Mouse (Mus musculus) embryonic fibroblast, embryonic 13.5 days (primary cell): ENCODE data around the gene St6galnac1. TPM values are rescaled to one million over a fixed set of nuclear protein-coding genes. Genes with fewer than 3 reads are reported as not detected.
"Not testable (repeated sequence)": the region's sequence is repeated elsewhere in the genome, so short reads cannot be mapped to it uniquely, and the experiment has no call there.

Experiments used
- H3K27ac ChIP-seq: 2 replicates; pipeline ENCODE4 v1.5.1; 2012; ENCODE audit warnings: low read length, control low read depth, inconsistent platforms; ENCODE audit not compliant: insufficient read depth
- H3K4me1 ChIP-seq: 2 replicates; pipeline ENCODE4 v1.6.1; 2011; ENCODE audit warnings: low read length; ENCODE audit not compliant: control insufficient read depth, insufficient read depth
- H3K4me3 ChIP-seq: 2 replicates; pipeline ENCODE4 v1.5.1; 2011; ENCODE audit warnings: mild to moderate bottlenecking, control low read depth, low read length; ENCODE audit not compliant: insufficient read depth
- CTCF ChIP-seq: IDR thresholded peaks from 2 replicates; pipeline ENCODE4 v1.5.1; 2011; ENCODE audit warnings: mild to moderate bottlenecking, control low read depth, low read length, moderate library complexity, borderline replicate concordance; ENCODE audit not compliant: insufficient read depth
- POLR2A ChIP-seq: IDR thresholded peaks from 2 replicates; pipeline ENCODE4 v1.6.1; 2011; ENCODE audit warnings: low read depth, mild to moderate bottlenecking, control low read depth, low read length, moderate library complexity
- polyA plus RNA-seq: library from polyadenylated mRNA; stranded (reverse); fragments of >200 nt; gene quantifications from 2 replicates; pipeline ENCODE4 v1.2.4, GENCODE M21; 2011; ENCODE audit warnings: low read depth; ENCODE audit not compliant: missing spikeins, insufficient read length

The St6galnac1 gene
- polyA plus RNA-seq, result not detected in 2 replicates

GRCm38 (mm10) chr11:116775407-116775806 lies at the start of gene St6galnac1:
Gene St6galnac1 (minus strand): TSS chr11:116775507.
- TF ChIP-seq POLR2A, result no peak
- TF ChIP-seq CTCF, result no peak
- H3K4me3 ChIP-seq, result no peak within 1 kb of the TSS
- H3K27ac ChIP-seq, result no peak within 1 kb of the TSS
- H3K4me1 ChIP-seq, result no peaks in the 10 kb centered on the region

- H3K4me1 ChIP-seq, result peaks cover 34% of the 10 kb centered on the region
- not testable (repeated sequence) for H3K4me3 ChIP-seq, H3K27ac ChIP-seq
These were observed 48.6 kb upstream of the St6galnac1 start for GRCm38 (mm10) chr11:116823885-116824284.

GRCm38 (mm10) chr11:116823255-116823654 lies 47.9 kb upstream of the St6galnac1 start:
- no peak overlapping the region for H3K4me3 ChIP-seq
- no peak overlapping the region for H3K27ac ChIP-seq
- no peak for TF ChIP-seq POLR2A
- TF ChIP-seq CTCF, result no peak
- peaks cover 37% of the 10 kb centered on the region for H3K4me1 ChIP-seq

GRCm38 (mm10) chr11:116822626-116823025 lies 47.3 kb upstream of the St6galnac1 start:
- Histone ChIP-seq H3K4me3 (no peak overlapping the region), H3K27ac (peak overlapping the region; percentile 60; the same call in 1 of the 2 replicates), H3K4me1 (peaks cover 37% of the 10 kb centered on the region)
- TF ChIP-seq CTCF, result no peak
- TF ChIP-seq POLR2A, result no peak

GRCm38 (mm10) chr11:116822215-116822614 lies 46.9 kb upstream of the St6galnac1 start:
- H3K4me1 ChIP-seq, result peaks cover 40% of the 10 kb centered on the region
- H3K4me3 ChIP-seq, result no peak overlapping the region
- TF ChIP-seq CTCF (no peak), POLR2A (no peak)
- peak overlapping the region; percentile 60 for H3K27ac ChIP-seq

- Histone ChIP-seq H3K4me3 (no peak overlapping the region), H3K27ac (peak overlapping the region; percentile 60), H3K4me1 (peaks cover 43% of the 10 kb centered on the region)
- TF ChIP-seq POLR2A, result no peak
- no peak for TF ChIP-seq CTCF
These were observed 46.0 kb upstream of the St6galnac1 start for GRCm38 (mm10) chr11:116821057-116821940.

- TF ChIP-seq POLR2A, result no peak
- TF ChIP-seq CTCF, result no peak
- H3K27ac ChIP-seq, result peak overlapping the region; percentile 60
- H3K4me3 ChIP-seq, result no peak overlapping the region
- H3K4me1 ChIP-seq, result peaks cover 43% of the 10 kb centered on the region
These were observed 44.8 kb upstream of the St6galnac1 start for GRCm38 (mm10) chr11:116819932-116820593.

- Histone ChIP-seq H3K27ac (peak overlapping the region; percentile 17), H3K4me3 (no peak overlapping the region), H3K4me1 (peaks cover 51% of the 10 kb centered on the region)
- TF ChIP-seq POLR2A (no peak), CTCF (no peak)
These were observed 43.4 kb upstream of the St6galnac1 start for GRCm38 (mm10) chr11:116818722-116819121.

- peaks cover 56% of the 10 kb centered on the region for H3K4me1 ChIP-seq
- H3K27ac ChIP-seq, result peak overlapping the region; percentile 88
- TF ChIP-seq CTCF (no peak), POLR2A (no peak)
- H3K4me3 ChIP-seq, result no peak overlapping the region
These were observed 42.3 kb upstream of the St6galnac1 start for GRCm38 (mm10) chr11:116817567-116817966.

- Histone ChIP-seq H3K27ac (peak overlapping the region; percentile 93), H3K4me3 (no peak overlapping the region), H3K4me1 (peaks cover 54% of the 10 kb centered on the region)
- TF ChIP-seq CTCF (no peak), POLR2A (0 out of 2 replicates have a peak, but pooled peaks have one; percentile 28)
These were observed 41.5 kb upstream of the St6galnac1 start for GRCm38 (mm10) chr11:116816769-116817168.
